25 mouse cellular contexts compared by ENCODE assay signal in the genomic region with DNA sequence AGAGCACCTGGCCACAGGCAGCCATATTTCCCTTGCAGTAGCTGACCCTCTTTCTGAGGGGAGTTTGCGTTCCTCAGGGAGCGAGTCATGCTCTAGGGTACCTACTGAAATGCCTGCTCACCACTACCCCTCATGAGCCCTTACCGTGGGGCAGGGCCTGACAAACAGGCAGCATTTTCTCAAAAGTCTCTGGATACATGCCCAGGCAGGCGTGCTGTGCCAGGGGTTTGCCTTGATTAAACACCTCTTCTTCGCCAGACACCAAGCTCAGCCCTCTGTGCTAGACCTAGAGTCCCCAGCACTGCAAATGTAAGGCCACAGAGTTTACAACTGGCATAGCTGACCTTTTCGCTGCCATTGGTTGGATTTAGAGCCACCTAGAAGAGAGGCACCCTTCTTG.
DNase-seq lines count a peak whose midpoint lies in the region; ATAC-seq and TF ChIP-seq lines count a peak whose summit lies in the region.
"Had no signal": no experiment of that assay in that cellular context is flagged by ENCODE, and none has a peak within 500 bp of the region (broad histone marks: within the 10 kb centered on the region; RNA-seq: fewer than 3 reads in every experiment).

No protein-coding gene starts in this region.

- no peak overlapping the region for H3K9ac ChIP-seq in forebrain, embryonic 14.5 days (ENCODE audit: low read length)
- no peak overlapping the region for H3K9ac ChIP-seq in forebrain, embryonic 12.5 days
- H3K9ac ChIP-seq in hindbrain, postnatal 0 days (replicated peaks; ENCODE audit: low read length), result no peak overlapping the region
- no peak overlapping the region for H3K9ac ChIP-seq in hindbrain, embryonic 13.5 days
- H3K9ac ChIP-seq: forebrain, postnatal 0 days; limb, embryonic 12.5 days; midbrain, embryonic 12.5 days; neural tube, embryonic 13.5 days had no signal

- H3K27me3 ChIP-seq in forebrain, embryonic 14.5 days (replicated peaks; ENCODE audit: control insufficient read depth, insufficient read depth, low read length), result peaks cover 15% of the 10 kb centered on the region
- H3K27me3 ChIP-seq in forebrain, embryonic 12.5 days, result peaks cover 98% of the 10 kb centered on the region
- H3K27me3 ChIP-seq in hindbrain, postnatal 0 days (ENCODE audit: insufficient read depth, low read length), result no peaks in the 10 kb centered on the region
- H3K27me3 ChIP-seq in hindbrain, embryonic 13.5 days, result peaks cover 4% of the 10 kb centered on the region; the same call in 1 of the 2 replicates
- H3K27me3 ChIP-seq: limb, embryonic 12.5 days had no signal

- H3K4me3 ChIP-seq in forebrain, embryonic 14.5 days (ENCODE audit: low read depth, low read length), result no peak overlapping the region
- no peak overlapping the region for H3K4me3 ChIP-seq in forebrain, embryonic 12.5 days (replicated peaks)
- no peak overlapping the region for H3K4me3 ChIP-seq in hindbrain, postnatal 0 days (ENCODE audit: low read length)
- no peak overlapping the region for H3K4me3 ChIP-seq in hindbrain, embryonic 13.5 days
- H3K4me3 ChIP-seq: forebrain, embryonic 10.5 days; limb, embryonic 12.5 days; midbrain, embryonic 12.5 days; neural tube, embryonic 13.5 days had no signal

- peak; percentile 49 for DNase-seq in forebrain, embryonic 14.5 days (ENCODE audit: low spot score)
- DNase-seq in hindbrain, postnatal 0 days (ENCODE audit: low spot score), result peak; percentile 39
- peak; percentile 65 for DNase-seq in MN1 (ENCODE audit: low spot score)
- DNase-seq in Muller cell, postnatal 12 days (ENCODE audit: inconsistent ontology term), result peak; percentile 17
- no peak for DNase-seq in frontal cortex, postnatal 10 days (ENCODE audit: low spot score in 2 of 2)
- DNase-seq in embryo, embryonic 9.5 days (ENCODE audit: extremely low spot score), result no peak
- DNase-seq: adrenal gland, postnatal 36 days; B cell, adult 2 months; cerebellum, adult 9-10 months; forebrain, postnatal 0 days; gastrocnemius, postnatal 10 days; kidney, adult 9 months; kidney, postnatal 10 days; layer of hippocampus, adult 9-11 months; lung, postnatal 36 days; thymus, postnatal 4 days had no signal

- 71% methylated on average over 6 of the region's 6 CpGs for WGBS in forebrain, embryonic 14.5 days
- 88% methylated on average over 6 of the region's 6 CpGs for WGBS in forebrain, embryonic 12.5 days
- WGBS in hindbrain, postnatal 0 days, result 54% methylated on average over 6 of the region's 6 CpGs
- WGBS in hindbrain, embryonic 13.5 days, result 91% methylated on average over 6 of the region's 6 CpGs

- no peak for ATAC-seq in forebrain, embryonic 14.5 days
- no peak for ATAC-seq in forebrain, embryonic 12.5 days (ENCODE audit: low FRiP score)
- no peak for ATAC-seq in hindbrain, postnatal 0 days
- no peak for ATAC-seq in hindbrain, embryonic 13.5 days (ENCODE audit: low FRiP score)
- ATAC-seq: forebrain, postnatal 0 days; intestine, postnatal 0 days; Patski had no signal

- no peak overlapping the region for H3K27ac ChIP-seq in forebrain, embryonic 14.5 days (ENCODE audit: low read depth, low read length)
- H3K27ac ChIP-seq in forebrain, embryonic 12.5 days, result no peak overlapping the region
- no peak overlapping the region for H3K27ac ChIP-seq in hindbrain, postnatal 0 days
- no peak overlapping the region for H3K27ac ChIP-seq in hindbrain, embryonic 13.5 days
- H3K27ac ChIP-seq: forebrain, embryonic 10.5 days; limb, embryonic 12.5 days; midbrain, embryonic 12.5 days; neural tube, embryonic 13.5 days had no signal

- no peaks in the 10 kb centered on the region for H3K4me1 ChIP-seq in forebrain, embryonic 14.5 days (ENCODE audit: control insufficient read depth, insufficient read depth, low read length)
- peaks cover 3% of the 10 kb centered on the region; the same call in 1 of the 2 replicates for H3K4me1 ChIP-seq in forebrain, embryonic 12.5 days
- H3K4me1 ChIP-seq in hindbrain, postnatal 0 days (ENCODE audit: insufficient read depth, low read length), result no peaks in the 10 kb centered on the region
- H3K4me1 ChIP-seq in hindbrain, embryonic 13.5 days (replicated peaks), result peaks cover 17% of the 10 kb centered on the region
- H3K4me1 ChIP-seq: midbrain, embryonic 12.5 days had no signal

- TF ChIP-seq CTCF in hindbrain, postnatal 0 days (IDR thresholded peaks at IDR 0.05; ENCODE audit: low read depth), result no peak

- H3K4me2 ChIP-seq in forebrain, embryonic 14.5 days (ENCODE audit: low read length), result no peak overlapping the region
- no peak overlapping the region for H3K4me2 ChIP-seq in forebrain, embryonic 12.5 days
- H3K4me2 ChIP-seq in hindbrain, postnatal 0 days (ENCODE audit: low read depth, low read length), result no peak overlapping the region
- no peak overlapping the region for H3K4me2 ChIP-seq in hindbrain, embryonic 13.5 days
- H3K4me2 ChIP-seq: limb, embryonic 12.5 days; liver, embryonic 11.5 days; midbrain, embryonic 12.5 days; neural tube, embryonic 13.5 days had no signal

- no peaks in the 10 kb centered on the region for H3K9me3 ChIP-seq in forebrain, embryonic 14.5 days (replicated peaks; ENCODE audit: control insufficient read depth, low read length)
- no peaks in the 10 kb centered on the region for H3K9me3 ChIP-seq in forebrain, embryonic 12.5 days
- H3K9me3 ChIP-seq in hindbrain, postnatal 0 days (ENCODE audit: low read length), result no peaks in the 10 kb centered on the region
- H3K9me3 ChIP-seq in hindbrain, embryonic 13.5 days, result no peaks in the 10 kb centered on the region
- H3K9me3 ChIP-seq: forebrain, embryonic 10.5 days; limb, embryonic 12.5 days; midbrain, embryonic 12.5 days; neural tube, embryonic 13.5 days had no signal

- no peaks in the 10 kb centered on the region for H3K36me3 ChIP-seq in forebrain, embryonic 14.5 days (ENCODE audit: control insufficient read depth, insufficient read depth, low read length)
- H3K36me3 ChIP-seq in forebrain, embryonic 12.5 days (replicated peaks), result no peaks in the 10 kb centered on the region
- no peaks in the 10 kb centered on the region for H3K36me3 ChIP-seq in hindbrain, postnatal 0 days (ENCODE audit: insufficient read depth, low read length)
- H3K36me3 ChIP-seq in hindbrain, embryonic 13.5 days, result no peaks in the 10 kb centered on the region
- H3K36me3 ChIP-seq: forebrain, embryonic 10.5 days; limb, embryonic 12.5 days; midbrain, embryonic 12.5 days; neural tube, embryonic 13.5 days had no signal

Comparison
In these comparisons a context has a peak if more than half of its experiments do, and no peak if none do; other contexts are left out.
1. DNase-seq: peak in forebrain, embryonic 14.5 days (single experiment), hindbrain, postnatal 0 days (single experiment), MN1 (single experiment) and Muller cell, postnatal 12 days (single experiment); none in frontal cortex, postnatal 10 days (0 of 2) and embryo, embryonic 9.5 days (single experiment).